Mouse (Mus musculus) heart, embryonic 12.5 days (tissue): Measurements from ENCODE around the gene Dpf3. TPM values are rescaled to one million over a fixed set of nuclear protein-coding genes. Genes with fewer than 3 reads are reported as not detected.

Experiments used
- ATAC-seq: fragments of 200-750 bp; cut with Nextera tagmentation; 2 replicates; pipeline ENCODE4 v1.8.0; 2017; ENCODE audit warnings: moderate TSS enrichment, moderate library complexity; ENCODE audit not compliant: insufficient number of reproducible peaks, low FRiP score
- H3K27ac ChIP-seq: fragments of 300-500 bp; sonication (generic); 2 replicates; pipeline ENCODE4 v1.5.1; 2016; ENCODE audit warnings: mild to moderate bottlenecking, moderate library complexity; ENCODE audit not compliant: poor library complexity, severe bottlenecking
- H3K27me3 ChIP-seq: fragments of 300-500 bp; sonication (generic); replicated peaks from 2 replicates; pipeline ENCODE4 v1.6.1; 2016; ENCODE audit warnings: mild to moderate bottlenecking, moderate library complexity
- H3K36me3 ChIP-seq: fragments of 300-500 bp; sonication (generic); 2 replicates; pipeline ENCODE4 v1.6.1; 2016; ENCODE audit warnings: mild to moderate bottlenecking, moderate library complexity
- H3K4me1 ChIP-seq: fragments of 300-500 bp; sonication (generic); replicated peaks from 2 replicates; pipeline ENCODE4 v1.6.1; 2016; ENCODE audit warnings: mild to moderate bottlenecking
- H3K4me2 ChIP-seq: fragments of 300-500 bp; sonication (generic); 2 replicates; pipeline ENCODE4 v1.6.1; 2016; ENCODE audit warnings: mild to moderate bottlenecking, moderate library complexity
- H3K4me3 ChIP-seq: fragments of 300-500 bp; sonication (generic); 2 replicates; pipeline ENCODE4 v1.5.1; 2016; ENCODE audit warnings: mild to moderate bottlenecking
- H3K9ac ChIP-seq: fragments of 300-500 bp; sonication (generic); 2 replicates; pipeline ENCODE4 v1.6.1; 2016; ENCODE audit warnings: mild to moderate bottlenecking, moderate library complexity
- H3K9me3 ChIP-seq: fragments of 300-500 bp; sonication (generic); replicated peaks from 2 replicates; pipeline ENCODE4 v1.6.1; 2016; ENCODE audit warnings: mild to moderate bottlenecking, moderate library complexity
- WGBS: fragments of 180-500 bp; shearing (Covaris S2); methylation state at CpG from one replicate; pipeline ENCODE4 v1.1.7; 2016; 5-methylcytosine and 5-hydroxymethylcytosine counted together
- polyA plus RNA-seq: library from polyadenylated mRNA; unstranded; fragments of >200 nt; fragmentation: Nextera tagmentation; extraction: Ambion mirVana; gene quantifications from 2 replicates; pipeline ENCODE4 v1.2.1, GENCODE M21; 2016

The Dpf3 gene
- polyA plus RNA-seq, 1 experiment from 2014 or later: 27.1 TPM

DNA sequence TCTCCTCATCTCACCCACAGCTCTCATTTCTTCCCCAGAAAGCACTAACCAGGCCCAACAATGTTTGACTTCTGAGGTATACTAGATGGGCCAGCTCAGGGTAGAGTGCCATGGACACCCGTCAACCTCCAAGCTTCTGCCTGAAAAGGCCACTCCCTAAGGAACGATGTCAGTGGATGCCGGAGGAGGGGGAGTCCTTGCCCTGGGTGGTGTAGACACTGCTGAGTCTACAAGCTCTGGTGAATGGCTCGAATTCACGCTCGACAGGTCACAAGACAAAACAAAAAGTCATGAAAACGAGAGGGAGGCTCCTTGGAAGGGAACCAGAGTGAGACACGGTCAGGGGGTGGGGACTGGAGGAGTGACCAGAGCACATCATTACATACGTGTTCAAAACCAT is 17.4 kb downstream of the Dpf3 start:
- H3K27me3 ChIP-seq: no peaks in the 10 kb centered on the region
- no peak overlapping the region for H3K27ac ChIP-seq
- no peak overlapping the region for H3K4me3 ChIP-seq
- H3K4me2 ChIP-seq: no peak overlapping the region
- no peak for ATAC-seq
- H3K9me3 ChIP-seq: no peaks in the 10 kb centered on the region
- H3K36me3 ChIP-seq: no peaks in the 10 kb centered on the region
- H3K9ac ChIP-seq: no peak overlapping the region
- H3K4me1 ChIP-seq: peaks cover 76% of the 10 kb centered on the region
- 76% methylated on average over 9 of the region's 9 CpGs for WGBS

DNA sequence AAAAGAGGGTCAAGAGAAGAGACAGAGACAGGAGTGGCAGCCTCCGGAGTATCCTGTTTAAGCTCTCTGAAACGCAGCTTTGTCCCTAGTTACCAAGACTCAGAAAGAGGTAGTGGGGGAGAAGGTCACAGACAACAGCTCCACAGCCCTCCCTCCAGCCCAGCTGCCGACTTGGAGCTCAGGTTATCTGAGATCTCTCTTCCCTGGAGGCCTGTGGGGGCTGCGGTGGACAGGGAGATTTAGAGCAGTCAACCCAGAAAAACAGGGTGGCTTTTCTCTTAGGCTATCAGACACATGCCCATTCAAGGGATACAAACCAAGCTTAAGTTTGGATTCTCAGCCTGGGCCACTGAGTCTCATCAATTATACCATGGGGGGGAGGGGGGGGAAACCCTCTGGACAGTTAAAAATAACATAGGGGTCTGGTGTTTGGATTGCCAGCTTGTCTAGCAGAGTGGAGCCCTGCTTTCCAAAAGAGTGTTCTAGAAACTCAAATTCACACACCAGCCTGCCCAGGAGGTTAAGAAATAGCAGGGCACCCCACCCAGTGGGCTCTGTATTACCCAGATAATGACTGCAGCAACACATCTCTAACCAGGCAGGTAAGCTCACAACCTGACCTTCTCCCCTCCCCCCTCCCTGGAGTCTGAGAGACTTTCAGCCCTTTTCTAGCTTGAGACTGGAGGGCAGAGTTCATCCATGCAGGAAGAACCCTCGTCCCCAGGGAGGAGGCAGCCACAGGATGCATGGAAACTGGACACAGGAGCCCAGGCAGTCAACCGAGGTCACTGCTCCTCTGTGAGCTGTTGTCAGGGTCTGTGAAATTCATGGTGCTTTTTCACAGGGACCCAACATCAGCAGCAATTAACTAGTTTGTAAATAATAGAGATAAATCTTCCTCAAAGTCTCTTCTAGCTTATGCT is 20.7 kb downstream of the Dpf3 start:
- WGBS: 7% methylated on average over 6 of the region's 6 CpGs
- H3K27ac ChIP-seq: peak overlapping the region; percentile 75
- ATAC-seq: no peak
- H3K9ac ChIP-seq: peak overlapping the region; percentile 45
- peaks cover 48% of the 10 kb centered on the region for H3K4me1 ChIP-seq
- no peaks in the 10 kb centered on the region for H3K9me3 ChIP-seq
- peaks cover 9% of the 10 kb centered on the region for H3K36me3 ChIP-seq
- no peak overlapping the region for H3K4me3 ChIP-seq
- H3K27me3 ChIP-seq: no peaks in the 10 kb centered on the region
- peak overlapping the region; percentile 29 for H3K4me2 ChIP-seq

DNA sequence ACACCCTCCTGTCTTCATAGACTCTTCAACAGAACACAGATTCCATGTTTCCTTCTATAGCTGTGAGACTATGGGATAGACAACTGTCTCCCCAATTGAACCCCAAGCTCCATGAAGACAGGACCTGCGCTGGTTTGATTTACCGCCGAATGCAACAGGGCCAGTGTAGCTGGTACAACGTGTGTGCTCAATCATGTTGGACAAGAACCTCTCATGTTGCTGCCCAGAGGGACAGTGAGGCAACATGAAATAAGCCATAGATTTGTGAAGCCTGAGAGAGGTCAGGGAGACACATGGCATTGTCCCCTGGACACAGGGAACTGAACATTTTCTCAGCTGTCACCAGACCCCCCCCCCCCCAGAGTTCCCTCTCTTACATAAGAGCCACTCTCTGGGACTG is 21.5 kb downstream of the Dpf3 start:
- Histone ChIP-seq H3K9ac (0 out of 2 replicates have a peak overlapping the region, but pooled peaks have one; percentile 45), H3K27me3 (no peaks in the 10 kb centered on the region), H3K36me3 (peaks cover 14% of the 10 kb centered on the region), H3K4me1 (peaks cover 41% of the 10 kb centered on the region), H3K4me3 (no peak overlapping the region), H3K4me2 (peak overlapping the region; percentile 29), H3K27ac (peak overlapping the region; percentile 75), H3K9me3 (no peaks in the 10 kb centered on the region)
- ATAC-seq: no peak
- WGBS: 75% methylated on average over 4 of the region's 4 CpGs

DNA sequence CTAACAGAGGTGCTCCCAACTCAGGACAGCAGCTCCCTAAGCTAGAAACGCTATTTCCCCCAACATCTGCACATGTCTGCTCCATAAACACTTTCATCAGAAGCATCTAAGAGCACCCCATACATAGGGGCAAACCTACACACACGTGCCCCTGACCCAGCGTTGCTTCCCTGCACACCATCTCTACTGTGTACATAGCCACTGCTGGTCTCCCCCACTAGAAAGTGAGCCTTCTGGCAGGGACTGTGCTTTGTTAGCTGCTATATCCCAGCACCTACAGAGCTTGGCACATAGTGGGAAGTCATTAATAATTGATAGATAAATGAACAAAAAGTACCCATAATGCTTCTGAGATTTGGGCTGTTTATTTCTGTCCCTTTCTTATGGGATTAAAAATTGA is 27.2 kb downstream of the Dpf3 start:
- H3K36me3 ChIP-seq: peaks cover 17% of the 10 kb centered on the region
- no peak overlapping the region for H3K4me3 ChIP-seq
- no peak overlapping the region for H3K4me2 ChIP-seq
- H3K4me1 ChIP-seq: peaks cover 18% of the 10 kb centered on the region
- WGBS: 79% methylated on average over 3 of the region's 3 CpGs
- no peaks in the 10 kb centered on the region for H3K27me3 ChIP-seq
- ATAC-seq: no peak
- H3K9ac ChIP-seq: no peak overlapping the region
- no peaks in the 10 kb centered on the region for H3K9me3 ChIP-seq
- no peak overlapping the region for H3K27ac ChIP-seq

DNA sequence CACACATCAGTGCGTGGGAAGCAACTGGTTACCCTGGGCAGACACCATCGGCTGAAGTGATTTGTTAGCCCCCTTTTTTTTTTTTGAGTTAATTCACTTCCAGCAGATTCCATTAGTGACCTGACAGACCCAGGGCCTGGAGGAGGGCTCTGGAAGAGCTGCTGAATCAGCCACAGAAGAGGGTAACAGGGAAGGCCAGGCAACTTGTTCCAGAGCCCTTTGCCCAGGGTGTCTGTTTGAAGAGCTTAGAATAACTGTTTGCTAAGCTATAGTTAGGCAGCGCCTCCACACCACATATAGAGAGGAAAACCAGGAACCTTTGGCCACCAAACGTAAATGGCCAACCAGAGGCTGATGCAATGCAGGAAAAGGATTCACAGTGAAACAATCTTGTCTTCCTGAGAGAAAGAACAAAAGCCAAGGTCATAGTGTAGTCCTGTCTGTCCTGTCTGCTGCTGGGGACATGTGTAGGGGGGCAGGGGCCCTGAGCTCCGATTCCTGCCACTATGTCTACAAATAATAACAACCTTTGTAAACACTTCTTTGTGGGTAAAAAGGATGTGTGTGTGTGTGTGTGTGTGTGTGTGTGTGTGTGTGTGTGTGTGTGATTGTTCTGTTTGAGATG is 32.7 kb downstream of the Dpf3 start:
- peak overlapping the region; percentile 45; the same call in 1 of the 2 replicates for H3K27ac ChIP-seq
- H3K4me1 ChIP-seq: peaks cover 48% of the 10 kb centered on the region
- no peak overlapping the region for H3K9ac ChIP-seq
- H3K9me3 ChIP-seq: no peaks in the 10 kb centered on the region
- no peak for ATAC-seq
- H3K27me3 ChIP-seq: no peaks in the 10 kb centered on the region
- no peak overlapping the region for H3K4me3 ChIP-seq
- WGBS: 62% methylated on average over 5 of the region's 5 CpGs
- no peak overlapping the region for H3K4me2 ChIP-seq
- 0 out of 2 replicates have a peak, but pooled peaks cover 3% of the 10 kb centered on the region for H3K36me3 ChIP-seq

DNA sequence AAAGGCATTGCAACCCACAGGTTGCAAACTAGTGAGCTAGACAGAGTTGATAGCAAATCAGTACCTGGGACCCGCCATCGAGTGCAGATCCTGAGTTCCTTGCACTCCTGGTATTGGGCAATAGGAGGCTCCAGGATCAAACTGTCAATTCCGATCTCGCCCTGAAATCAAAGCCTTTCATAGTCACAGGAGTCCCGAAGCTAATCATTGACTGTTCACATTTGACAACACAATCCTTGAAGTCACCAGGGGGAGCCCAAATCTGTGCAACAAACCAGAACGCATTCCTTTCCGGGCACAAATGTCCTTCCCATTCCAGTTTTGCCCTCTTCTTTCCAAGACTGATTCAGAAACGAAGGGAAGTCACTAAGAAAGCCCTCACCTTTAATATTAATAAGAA is 35.7 kb downstream of the Dpf3 start:
- Histone ChIP-seq H3K4me2 (no peak overlapping the region), H3K9me3 (no peaks in the 10 kb centered on the region), H3K4me1 (peaks cover 68% of the 10 kb centered on the region), H3K27ac (no peak overlapping the region), H3K36me3 (0 out of 2 replicates have a peak, but pooled peaks cover 3% of the 10 kb centered on the region), H3K4me3 (no peak overlapping the region), H3K9ac (no peak overlapping the region), H3K27me3 (no peaks in the 10 kb centered on the region)
- no peak for ATAC-seq
- 56% methylated on average over 8 of the region's 8 CpGs for WGBS

DNA sequence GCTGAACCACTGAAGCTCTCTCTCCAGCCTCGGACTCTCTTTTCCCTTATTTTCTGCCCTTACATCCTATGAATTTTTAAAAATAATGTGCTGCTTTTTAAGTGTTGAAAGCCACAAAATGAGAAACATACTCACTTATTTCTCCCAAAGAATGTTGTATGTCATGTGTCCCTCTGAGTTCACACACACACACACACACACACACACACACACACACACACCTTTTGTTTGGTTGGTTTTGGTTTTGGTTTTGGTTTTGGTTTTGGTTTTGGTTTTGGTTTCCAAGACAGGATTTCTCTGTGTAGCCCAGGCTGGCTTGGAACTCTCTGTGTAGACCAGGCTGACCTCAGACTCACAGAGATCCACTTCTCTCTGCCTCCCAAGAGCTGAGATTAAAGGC is 37.0 kb downstream of the Dpf3 start:
- ATAC-seq: no peak

DNA sequence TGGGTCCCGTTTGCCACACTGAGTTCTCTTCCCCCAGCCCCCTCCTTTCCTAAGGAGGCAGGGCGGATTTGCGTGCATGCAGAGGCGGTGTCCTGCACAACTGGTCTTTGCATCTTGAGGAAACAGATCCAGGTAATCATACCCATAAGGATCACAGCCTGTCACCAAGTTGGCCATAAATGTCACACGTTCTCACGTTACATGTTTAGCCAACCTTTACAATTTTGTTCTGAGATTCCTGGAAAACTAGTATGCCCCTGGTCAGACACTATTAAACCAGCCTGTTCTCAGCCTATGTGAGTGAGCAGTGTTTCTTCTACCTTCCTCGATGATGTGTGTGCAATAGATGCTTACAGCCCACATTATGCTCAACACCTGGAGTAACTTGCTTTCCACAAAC is 38.3 kb downstream of the Dpf3 start:
- peaks cover 59% of the 10 kb centered on the region for H3K4me1 ChIP-seq
- WGBS: 79% methylated on average over 7 of the region's 7 CpGs
- H3K4me3 ChIP-seq: no peak overlapping the region
- H3K9ac ChIP-seq: no peak overlapping the region
- no peak for ATAC-seq
- H3K27me3 ChIP-seq: no peaks in the 10 kb centered on the region
- no peaks in the 10 kb centered on the region for H3K36me3 ChIP-seq
- H3K9me3 ChIP-seq: no peaks in the 10 kb centered on the region
- H3K4me2 ChIP-seq: no peak overlapping the region
- H3K27ac ChIP-seq: no peak overlapping the region

More for the DNA sequence above, 37.0 kb downstream of the Dpf3 start:
- peaks cover 67% of the 10 kb centered on the region for H3K4me1 ChIP-seq
- H3K9ac ChIP-seq: no peak overlapping the region
- WGBS: 72% methylated on average over 1 of the region's 1 CpGs
- no peak overlapping the region for H3K4me3 ChIP-seq
- no peaks in the 10 kb centered on the region for H3K27me3 ChIP-seq
- H3K27ac ChIP-seq: no peak overlapping the region
- H3K4me2 ChIP-seq: no peak overlapping the region
- H3K36me3 ChIP-seq: no peaks in the 10 kb centered on the region
- no peaks in the 10 kb centered on the region for H3K9me3 ChIP-seq

DNA sequence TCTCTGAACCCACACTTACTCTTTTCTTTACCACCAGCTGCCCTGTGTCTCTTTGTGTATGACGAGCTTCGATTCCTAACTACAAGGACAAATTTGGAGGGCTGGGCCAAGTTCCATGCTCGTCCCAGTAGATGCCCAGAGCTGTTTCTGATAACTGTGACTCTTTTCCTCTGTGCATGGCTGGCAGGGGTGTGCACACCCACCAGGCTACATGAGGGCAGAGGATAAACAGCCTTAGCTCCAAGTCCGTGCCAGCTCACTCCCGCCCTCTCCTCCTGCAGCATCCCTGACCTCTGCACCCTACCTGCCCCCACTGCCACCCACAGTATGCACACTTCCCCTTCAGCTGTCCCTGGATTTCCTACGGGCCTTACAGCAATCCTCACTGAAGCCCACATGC is 41.9 kb downstream of the Dpf3 start:
- WGBS: 64% methylated on average over 6 of the region's 6 CpGs
- H3K27ac ChIP-seq: no peak overlapping the region
- H3K4me2 ChIP-seq: no peak overlapping the region
- H3K4me1 ChIP-seq: peaks cover 44% of the 10 kb centered on the region
- H3K9me3 ChIP-seq: no peaks in the 10 kb centered on the region
- no peak for ATAC-seq
- no peak overlapping the region for H3K9ac ChIP-seq
- H3K4me3 ChIP-seq: no peak overlapping the region
- H3K36me3 ChIP-seq: no peaks in the 10 kb centered on the region
- no peaks in the 10 kb centered on the region for H3K27me3 ChIP-seq

DNA sequence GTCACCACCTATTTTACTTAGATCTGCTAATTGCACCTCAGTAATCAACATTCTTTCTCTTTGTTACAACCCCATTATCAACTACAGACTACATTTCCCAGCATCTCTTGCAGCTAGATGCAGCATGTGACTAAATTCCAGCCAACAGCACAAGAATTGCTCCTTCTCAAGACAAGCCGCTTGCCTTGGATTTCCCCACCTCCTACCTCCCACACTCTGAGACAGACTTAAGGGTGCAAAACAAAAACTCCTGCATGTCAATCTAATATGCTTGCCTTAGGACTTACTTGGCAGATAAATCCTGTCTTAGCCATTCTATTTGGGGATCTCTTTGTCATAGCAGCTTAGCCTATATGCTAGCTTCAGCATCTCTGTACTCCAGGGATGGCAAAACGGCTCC is 43.1 kb downstream of the Dpf3 start:
- no peak overlapping the region for H3K4me2 ChIP-seq
- H3K9me3 ChIP-seq: no peaks in the 10 kb centered on the region
- H3K4me3 ChIP-seq: no peak overlapping the region
- peaks cover 54% of the 10 kb centered on the region for H3K4me1 ChIP-seq
- no peaks in the 10 kb centered on the region for H3K36me3 ChIP-seq
- no peak overlapping the region for H3K27ac ChIP-seq
- ATAC-seq: no peak
- H3K9ac ChIP-seq: no peak overlapping the region
- WGBS: 81% methylated on average over 2 of the region's 2 CpGs
- no peaks in the 10 kb centered on the region for H3K27me3 ChIP-seq

DNA sequence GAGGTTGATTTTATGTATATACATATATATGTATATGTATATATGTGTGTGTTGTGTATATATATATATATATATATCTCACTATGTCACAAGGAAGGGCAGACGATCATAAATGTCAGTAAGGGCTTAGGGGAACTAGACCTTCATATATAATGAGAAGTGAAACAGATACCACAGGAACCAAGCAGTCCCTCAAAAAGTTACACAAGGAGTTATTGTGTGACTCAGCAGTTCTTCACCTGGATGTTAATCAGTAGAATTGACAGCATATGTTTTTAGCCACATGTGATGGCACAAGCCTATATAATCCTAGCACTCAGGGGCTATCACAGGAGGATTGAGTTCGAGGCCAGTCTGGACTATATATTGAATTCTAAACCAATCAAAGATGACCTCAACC is 49.5 kb downstream of the Dpf3 start:
- no peak for ATAC-seq
- Histone ChIP-seq H3K4me2 (no peak overlapping the region), H3K4me3 (no peak overlapping the region), H3K4me1 (peaks cover 36% of the 10 kb centered on the region), H3K36me3 (no peaks in the 10 kb centered on the region), H3K27ac (no peak overlapping the region), H3K27me3 (no peaks in the 10 kb centered on the region), H3K9me3 (no peaks in the 10 kb centered on the region), H3K9ac (no peak overlapping the region)
- WGBS: 87% methylated on average over 2 of the region's 2 CpGs
